Mouse (Mus musculus): ENCODE results near the gene Olfr787. TPM values are rescaled to one million over a fixed set of nuclear protein-coding genes. Genes with fewer than 3 reads are reported as not detected.

The Olfr787 gene
- total RNA-seq (2018; cell fraction: chromatin; rRNA removed) = not detected
- not detected for total RNA-seq (2018; cell fraction: cytosol; rRNA removed)
- not detected for total RNA-seq (2018; cell fraction: nucleus; rRNA removed)
- not detected in 3 replicates for polyA plus RNA-seq (2018)

DNA sequence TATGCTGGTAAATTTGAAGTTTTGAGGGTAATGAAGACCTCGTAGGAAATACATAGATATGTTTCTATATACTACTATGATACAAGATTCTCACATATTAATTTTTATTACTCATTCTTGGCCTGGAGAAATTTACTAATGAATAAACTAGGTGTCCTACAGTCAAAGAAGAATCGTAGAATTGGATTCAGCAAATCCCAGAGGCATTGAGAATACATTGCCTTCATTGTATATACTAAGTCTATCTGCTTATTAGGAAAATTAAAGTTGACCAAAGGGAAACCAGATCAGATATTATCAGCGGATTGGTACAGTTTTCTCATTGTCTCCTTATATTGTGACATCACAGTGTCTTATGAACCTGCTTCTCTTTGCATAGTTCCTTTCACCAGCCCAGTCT, at the start of gene Olfr787:
TSS of gene Olfr787 (plus strand) at position 301 of the 400 bp plus-strand sequence.
- H3K36me3 ChIP-seq (ENCODE audit: inconsistent target) = no peaks in the 10 kb centered on the region
- H3K27ac ChIP-seq = no peak within 1 kb of the TSS
- 79% methylated on average over 3 of the region's 3 CpGs for WGBS (ENCODE audit: missing documents)
- no peaks in the 10 kb centered on the region for H3K79me2 ChIP-seq (ENCODE audit: inconsistent target)
- H3K4me3 ChIP-seq (ENCODE audit: inconsistent target) = no peak within 1 kb of the TSS

GRCm38 (mm10) chr10:129427006-129427405, 34.7 kb upstream of the Olfr787 start, which contains the start of gene Olfr786:
Gene Olfr786, plus strand, starts transcription at chr10:129427306.
- Histone ChIP-seq H3K4me3 (ENCODE audit: inconsistent target) (no peak within 1 kb of the TSS), H3K27ac (no peak within 1 kb of the TSS), H3K79me2 (ENCODE audit: inconsistent target) (no peaks in the 10 kb centered on the region), H3K36me3 (ENCODE audit: inconsistent target) (no peaks in the 10 kb centered on the region)

DNA sequence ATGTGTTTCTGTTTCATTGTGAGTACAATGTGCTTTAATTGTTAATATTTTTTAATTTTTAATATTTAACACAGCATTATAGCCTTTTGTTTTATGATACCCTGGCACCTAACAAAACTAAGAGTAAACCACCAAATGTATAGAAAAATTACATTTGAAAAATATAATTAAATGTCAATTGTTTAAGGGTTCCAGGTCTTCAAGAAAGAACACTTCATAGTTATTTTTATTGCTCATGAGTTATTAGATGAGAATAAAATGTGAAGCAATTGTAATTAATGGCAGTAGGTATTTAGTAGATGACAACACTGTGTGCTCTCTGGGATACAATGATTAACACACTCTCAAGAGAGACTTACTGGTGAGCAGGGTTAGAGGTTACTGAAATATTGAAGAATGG, 9.0 kb downstream of the Olfr787 start, which contains the start of gene Olfr788:
TSS of gene Olfr788 (plus strand) at position 301 of the 400 bp plus-strand sequence.
- H3K27ac ChIP-seq = no peak within 1 kb of the TSS
- no peaks in the 10 kb centered on the region for H3K79me2 ChIP-seq (ENCODE audit: inconsistent target)
- H3K36me3 ChIP-seq (ENCODE audit: inconsistent target) = no peaks in the 10 kb centered on the region
- H3K4me3 ChIP-seq (ENCODE audit: inconsistent target) = no peak within 1 kb of the TSS

- H3K27ac ChIP-seq = no peak overlapping the region
- WGBS (ENCODE audit: missing documents) = 83% methylated on average over 2 of the region's 2 CpGs
- no peaks in the 10 kb centered on the region for H3K36me3 ChIP-seq (ENCODE audit: inconsistent target)
- H3K79me2 ChIP-seq (ENCODE audit: inconsistent target) = no peaks in the 10 kb centered on the region
- no peak overlapping the region for H3K4me3 ChIP-seq (ENCODE audit: inconsistent target)
Measured at GRCm38 (mm10) chr10:129473256-129473655, 11.6 kb downstream of the Olfr787 start.

DNA sequence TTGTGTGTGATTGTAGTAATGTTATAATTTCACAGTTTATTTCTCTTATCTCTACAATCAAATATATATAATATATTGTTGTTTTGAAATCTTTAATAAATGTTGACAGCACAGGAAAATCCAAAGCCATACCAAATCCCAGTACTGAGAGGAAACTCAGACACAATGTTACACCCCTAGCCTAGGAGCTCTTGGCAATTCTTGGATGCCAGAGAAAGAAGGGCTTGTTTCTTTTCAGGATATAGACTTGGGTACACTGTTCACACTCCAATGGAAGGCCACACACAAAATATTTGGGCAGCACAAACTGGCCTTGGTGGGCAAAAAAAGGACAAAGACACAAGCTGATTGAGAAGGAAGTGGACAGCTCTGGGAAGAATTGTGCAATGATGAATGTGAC, 12.1 kb downstream of the Olfr787 start:
- no peaks in the 10 kb centered on the region for H3K36me3 ChIP-seq (ENCODE audit: inconsistent target)
- H3K4me3 ChIP-seq (ENCODE audit: inconsistent target) = no peak overlapping the region
- no peaks in the 10 kb centered on the region for H3K79me2 ChIP-seq (ENCODE audit: inconsistent target)
- no peak overlapping the region for H3K27ac ChIP-seq

- no peak within 1 kb of the TSS for H3K27ac ChIP-seq
- H3K79me2 ChIP-seq (ENCODE audit: inconsistent target) = no peaks in the 10 kb centered on the region
- WGBS (ENCODE audit: missing documents) = 69% methylated on average over 2 of the region's 2 CpGs
- no peaks in the 10 kb centered on the region for H3K36me3 ChIP-seq (ENCODE audit: inconsistent target)
- no peak within 1 kb of the TSS for H3K4me3 ChIP-seq (ENCODE audit: inconsistent target)
Measured at GRCm38 (mm10) chr10:129484452-129484851, 22.8 kb downstream of the Olfr787 start, which contains the start of gene Olfr789. Gene Olfr789, plus strand, starts transcription at chr10:129484752.

- no peak overlapping the region for H3K27ac ChIP-seq
- 77% methylated on average over 2 of the region's 2 CpGs for WGBS (ENCODE audit: missing documents)
- no peaks in the 10 kb centered on the region for H3K36me3 ChIP-seq (ENCODE audit: inconsistent target)
- no peak overlapping the region for H3K4me3 ChIP-seq (ENCODE audit: inconsistent target)
- no peaks in the 10 kb centered on the region for H3K79me2 ChIP-seq (ENCODE audit: inconsistent target)
Measured at GRCm38 (mm10) chr10:129490101-129490500, 28.4 kb downstream of the Olfr787 start.

DNA sequence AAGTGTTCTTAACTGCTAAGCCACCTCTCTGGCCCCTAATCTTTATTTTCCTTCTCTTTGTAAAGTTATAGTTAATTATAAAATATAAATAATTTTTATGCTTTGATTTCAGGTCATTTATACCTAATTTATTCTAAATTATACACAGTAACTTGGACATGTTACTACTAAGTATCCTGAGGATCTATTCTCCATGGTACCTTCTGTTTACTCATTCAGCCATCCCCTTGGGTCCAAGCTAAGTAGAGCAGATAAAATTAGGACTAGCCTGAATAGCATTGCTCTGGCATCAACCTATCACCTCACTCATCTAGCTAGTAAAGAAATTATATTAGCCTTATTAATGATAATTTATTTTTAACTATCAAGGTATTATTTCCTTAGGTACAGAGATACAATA, 36.5 kb downstream of the Olfr787 start, which contains the start of gene Olfr790:
TSS of gene Olfr790 (plus strand) at position 301 of the 400 bp plus-strand sequence.
- Histone ChIP-seq H3K79me2 (ENCODE audit: inconsistent target) (no peaks in the 10 kb centered on the region), H3K27ac (no peak within 1 kb of the TSS), H3K4me3 (ENCODE audit: inconsistent target) (no peak within 1 kb of the TSS), H3K36me3 (ENCODE audit: inconsistent target) (no peaks in the 10 kb centered on the region)

Other genes starting within 250 kb of the Olfr787 start
- gene Olfr774, start 225.7 kb upstream of the Olfr787 start, polyA plus RNA-seq (2018) = not detected in 3 replicates
- not detected in 3 replicates for gene Olfr775, start 213.4 kb upstream of the Olfr787 start, polyA plus RNA-seq (2018)
- not detected in 3 replicates for gene Olfr776, start 202.7 kb upstream of the Olfr787 start, polyA plus RNA-seq (2018)
- not detected in 3 replicates for gene Olfr777, start 190.4 kb upstream of the Olfr787 start, polyA plus RNA-seq (2018)
- gene Olfr780, start 143.7 kb upstream of the Olfr787 start, polyA plus RNA-seq (2018) = not detected in 3 replicates
- gene Olfr781, start 133.0 kb upstream of the Olfr787 start, polyA plus RNA-seq (2018) = not detected in 3 replicates
- not detected in 3 replicates for gene Olfr782, start 113.0 kb upstream of the Olfr787 start, polyA plus RNA-seq (2018)
- not detected in 3 replicates for gene Olfr784, start 77.8 kb upstream of the Olfr787 start, polyA plus RNA-seq (2018)
- gene Olfr785, start 56.4 kb upstream of the Olfr787 start, polyA plus RNA-seq (2018) = not detected in 3 replicates
- gene Olfr786, start 34.6 kb upstream of the Olfr787 start, polyA plus RNA-seq (2018) = not detected in 3 replicates
- not detected in 3 replicates for gene Olfr788, start 9.1 kb downstream of the Olfr787 start, polyA plus RNA-seq (2018)
- not detected in 3 replicates for gene Olfr789, start 22.9 kb downstream of the Olfr787 start, polyA plus RNA-seq (2018)
- gene Olfr790, start 36.6 kb downstream of the Olfr787 start, polyA plus RNA-seq (2018) = not detected in 3 replicates
- gene Olfr791, start 59.9 kb downstream of the Olfr787 start, polyA plus RNA-seq (2018) = not detected in 3 replicates
- gene Olfr792, start 77.3 kb downstream of the Olfr787 start, polyA plus RNA-seq (2018) = not detected in 3 replicates
- gene Olfr794, start 105.8 kb downstream of the Olfr787 start, polyA plus RNA-seq (2018) = not detected in 3 replicates
- not detected in 3 replicates for gene Olfr796, start 150.7 kb downstream of the Olfr787 start, polyA plus RNA-seq (2018)
- not detected in 3 replicates for gene Olfr798, start 166.1 kb downstream of the Olfr787 start, polyA plus RNA-seq (2018)
- gene Olfr799, start 175.6 kb downstream of the Olfr787 start, polyA plus RNA-seq (2018) = not detected in 3 replicates
- not detected in 3 replicates for gene Olfr800, start 195.8 kb downstream of the Olfr787 start, polyA plus RNA-seq (2018)
- not detected in 3 replicates for gene Olfr801, start 212.0 kb downstream of the Olfr787 start, polyA plus RNA-seq (2018)
- gene Olfr802, start 226.3 kb downstream of the Olfr787 start, polyA plus RNA-seq (2018) = not detected in 3 replicates
- gene Olfr803, start 232.4 kb downstream of the Olfr787 start, polyA plus RNA-seq (2018) = not detected in 3 replicates
- gene Olfr804, start 241.3 kb downstream of the Olfr787 start, polyA plus RNA-seq (2018) = not detected in 3 replicates